Mouse (Mus musculus): ENCODE measurements around the gene Grik3. TPM values are rescaled to one million over a fixed set of nuclear protein-coding genes. Genes with fewer than 3 reads are reported as not detected.

The Grik3 gene
- polyA plus RNA-seq, 1 experiment: not detected

- Histone ChIP-seq H3K27me3 (ENCODE audit: control insufficient read depth, insufficient read depth, insufficient read length) (peaks cover 28% of the 10 kb centered on the region), H3K36me3 (ENCODE audit: control insufficient read depth, insufficient read depth) (no peaks in the 10 kb centered on the region), H3K79me2 (ENCODE audit: control insufficient read depth, insufficient read depth) (no peaks in the 10 kb centered on the region), H3ac (ENCODE audit: control insufficient read depth, insufficient read length) (no peak overlapping the region), H3K4me3 (no peak overlapping the region), H3K4me2 (ENCODE audit: low read depth) (no peak overlapping the region)
- TF ChIP-seq SRF (IDR thresholded peaks at IDR 0.05; ENCODE audit: control insufficient read depth, insufficient read length, low read depth) (no peak), TCF3 (IDR thresholded peaks at IDR 0.05; ENCODE audit: insufficient read length, low read depth) (no peak), TCF12 (IDR thresholded peaks at IDR 0.05; ENCODE audit: insufficient read depth, poor library complexity, severe bottlenecking) (no peak), MYOG (IDR thresholded peaks at IDR 0.05; ENCODE audit: control insufficient read depth in 1 of 3, insufficient read depth in 1 of 3, insufficient read length in 2 of 3, low read depth in 2 of 3) (no peak), E2F4 (IDR thresholded peaks at IDR 0.05; ENCODE audit: insufficient read depth) (no peak), MAX (IDR thresholded peaks at IDR 0.05; ENCODE audit: low read depth) (no peak), USF1 (IDR thresholded peaks at IDR 0.05; ENCODE audit: low read depth) (no peak), REST (IDR thresholded peaks at IDR 0.05; ENCODE audit: insufficient read depth, insufficient read length) (no peak), POLR2AphosphoS2 (IDR thresholded peaks at IDR 0.05; ENCODE audit: insufficient read length, low read depth) (no peak), CEBPB (IDR thresholded peaks at IDR 0.05; ENCODE audit: insufficient read depth, poor library complexity, severe bottlenecking) (no peak), POLR2A (IDR thresholded peaks at IDR 0.05; ENCODE audit: insufficient read length, low read depth) (no peak), MYOD1 (IDR thresholded peaks at IDR 0.05; ENCODE audit: control insufficient read depth in 1 of 3, insufficient read length in 2 of 3, low read depth in 2 of 3) (no peak)
Measured at GRCm38 (mm10) chr4:125493124-125493523, 2.6 kb downstream of the Grik3 start.

GRCm38 (mm10) chr4:125495477-125495876, 5.0 kb downstream of the Grik3 start:
- H3K79me2 ChIP-seq (ENCODE audit: control insufficient read depth, insufficient read depth): no peaks in the 10 kb centered on the region
- H3K36me3 ChIP-seq (ENCODE audit: control insufficient read depth, insufficient read depth): no peaks in the 10 kb centered on the region
- H3K27me3 ChIP-seq (ENCODE audit: control insufficient read depth, insufficient read depth, insufficient read length): peaks cover 11% of the 10 kb centered on the region
- no peak overlapping the region for H3K4me2 ChIP-seq (ENCODE audit: low read depth)
- TF ChIP-seq SRF (IDR thresholded peaks at IDR 0.05; ENCODE audit: control insufficient read depth, insufficient read length, low read depth) (no peak), MAX (IDR thresholded peaks at IDR 0.05; ENCODE audit: low read depth) (no peak), REST (IDR thresholded peaks at IDR 0.05; ENCODE audit: insufficient read depth, insufficient read length) (no peak), POLR2A (IDR thresholded peaks at IDR 0.05; ENCODE audit: insufficient read length, low read depth) (no peak), MYOG (IDR thresholded peaks at IDR 0.05; ENCODE audit: control insufficient read depth in 1 of 3, insufficient read depth in 1 of 3, insufficient read length in 2 of 3, low read depth in 2 of 3) (no peak), E2F4 (IDR thresholded peaks at IDR 0.05; ENCODE audit: insufficient read depth) (no peak), USF1 (IDR thresholded peaks at IDR 0.05; ENCODE audit: low read depth) (no peak), CEBPB (IDR thresholded peaks at IDR 0.05; ENCODE audit: insufficient read depth, poor library complexity, severe bottlenecking) (no peak), MYOD1 (IDR thresholded peaks at IDR 0.05; ENCODE audit: control insufficient read depth in 1 of 3, insufficient read length in 2 of 3, low read depth in 2 of 3) (no peak), POLR2AphosphoS2 (IDR thresholded peaks at IDR 0.05; ENCODE audit: insufficient read length, low read depth) (no peak)
- H3ac ChIP-seq (ENCODE audit: control insufficient read depth, insufficient read length): no peak overlapping the region
- no peak overlapping the region for H3K4me3 ChIP-seq

GRCm38 (mm10) chr4:125497001-125497400, 6.5 kb downstream of the Grik3 start:
- Histone ChIP-seq H3ac (ENCODE audit: control insufficient read depth, insufficient read length) (no peak overlapping the region), H3K4me3 (no peak overlapping the region), H3K36me3 (ENCODE audit: control insufficient read depth, insufficient read depth) (no peaks in the 10 kb centered on the region), H3K27me3 (ENCODE audit: control insufficient read depth, insufficient read depth, insufficient read length) (no peaks in the 10 kb centered on the region), H3K4me2 (ENCODE audit: low read depth) (no peak overlapping the region), H3K79me2 (ENCODE audit: control insufficient read depth, insufficient read depth) (no peaks in the 10 kb centered on the region)
- TF ChIP-seq POLR2A (IDR thresholded peaks at IDR 0.05; ENCODE audit: insufficient read length, low read depth): no peak
- TF ChIP-seq POLR2AphosphoS2 (IDR thresholded peaks at IDR 0.05; ENCODE audit: insufficient read length, low read depth): no peak
- no peak for TF ChIP-seq TCF12 (IDR thresholded peaks at IDR 0.05; ENCODE audit: insufficient read depth, poor library complexity, severe bottlenecking)
- TF ChIP-seq CEBPB (IDR thresholded peaks at IDR 0.05; ENCODE audit: insufficient read depth, poor library complexity, severe bottlenecking): no peak
- no peak for TF ChIP-seq MYOD1 (IDR thresholded peaks at IDR 0.05; ENCODE audit: control insufficient read depth in 1 of 3, insufficient read length in 2 of 3, low read depth in 2 of 3)
- no peak for TF ChIP-seq MAX (IDR thresholded peaks at IDR 0.05; ENCODE audit: low read depth)
- no peak for TF ChIP-seq SRF (IDR thresholded peaks at IDR 0.05; ENCODE audit: control insufficient read depth, insufficient read length, low read depth)
- no peak for TF ChIP-seq E2F4 (IDR thresholded peaks at IDR 0.05; ENCODE audit: insufficient read depth)
- TF ChIP-seq USF1 (IDR thresholded peaks at IDR 0.05; ENCODE audit: low read depth): no peak
- no peak for TF ChIP-seq MYOG (IDR thresholded peaks at IDR 0.05; ENCODE audit: control insufficient read depth in 1 of 3, insufficient read depth in 1 of 3, insufficient read length in 2 of 3, low read depth in 2 of 3)
- TF ChIP-seq TCF3 (IDR thresholded peaks at IDR 0.05; ENCODE audit: insufficient read length, low read depth): no peak
- no peak for TF ChIP-seq REST (IDR thresholded peaks at IDR 0.05; ENCODE audit: insufficient read depth, insufficient read length)

GRCm38 (mm10) chr4:125497471-125497870, 7.0 kb downstream of the Grik3 start:
- TF ChIP-seq MAX (IDR thresholded peaks at IDR 0.05; ENCODE audit: low read depth): no peak
- TF ChIP-seq MYOD1 (IDR thresholded peaks at IDR 0.05; ENCODE audit: control insufficient read depth in 1 of 3, insufficient read length in 2 of 3, low read depth in 2 of 3): no peak
- TF ChIP-seq TCF12 (IDR thresholded peaks at IDR 0.05; ENCODE audit: insufficient read depth, poor library complexity, severe bottlenecking): no peak
- TF ChIP-seq CEBPB (IDR thresholded peaks at IDR 0.05; ENCODE audit: insufficient read depth, poor library complexity, severe bottlenecking): no peak
- TF ChIP-seq USF1 (IDR thresholded peaks at IDR 0.05; ENCODE audit: low read depth): no peak
- no peak for TF ChIP-seq E2F4 (IDR thresholded peaks at IDR 0.05; ENCODE audit: insufficient read depth)
- TF ChIP-seq POLR2A (IDR thresholded peaks at IDR 0.05; ENCODE audit: insufficient read length, low read depth): no peak
- TF ChIP-seq SRF (IDR thresholded peaks at IDR 0.05; ENCODE audit: control insufficient read depth, insufficient read length, low read depth): no peak
- no peak for TF ChIP-seq POLR2AphosphoS2 (IDR thresholded peaks at IDR 0.05; ENCODE audit: insufficient read length, low read depth)
- TF ChIP-seq MYOG (IDR thresholded peaks at IDR 0.05; ENCODE audit: control insufficient read depth in 1 of 3, insufficient read depth in 1 of 3, insufficient read length in 2 of 3, low read depth in 2 of 3): no peak
- TF ChIP-seq TCF3 (IDR thresholded peaks at IDR 0.05; ENCODE audit: insufficient read length, low read depth): no peak
- no peak for TF ChIP-seq REST (IDR thresholded peaks at IDR 0.05; ENCODE audit: insufficient read depth, insufficient read length)
- no peaks in the 10 kb centered on the region for H3K36me3 ChIP-seq (ENCODE audit: control insufficient read depth, insufficient read depth)
- H3K79me2 ChIP-seq (ENCODE audit: control insufficient read depth, insufficient read depth): no peaks in the 10 kb centered on the region
- no peaks in the 10 kb centered on the region for H3K27me3 ChIP-seq (ENCODE audit: control insufficient read depth, insufficient read depth, insufficient read length)
- H3K4me3 ChIP-seq: no peak overlapping the region
- H3K4me2 ChIP-seq (ENCODE audit: low read depth): no peak overlapping the region
- no peak overlapping the region for H3ac ChIP-seq (ENCODE audit: control insufficient read depth, insufficient read length)
